Mouse (Mus musculus): ENCODE measurements at regions not wholly inside any gene's neighbourhood (a gene's known extent, or its start where the extent isn't known, plus 50 kb on each side); places are given as distances from the start of the nearest gene placed in this dataset.

DNA sequence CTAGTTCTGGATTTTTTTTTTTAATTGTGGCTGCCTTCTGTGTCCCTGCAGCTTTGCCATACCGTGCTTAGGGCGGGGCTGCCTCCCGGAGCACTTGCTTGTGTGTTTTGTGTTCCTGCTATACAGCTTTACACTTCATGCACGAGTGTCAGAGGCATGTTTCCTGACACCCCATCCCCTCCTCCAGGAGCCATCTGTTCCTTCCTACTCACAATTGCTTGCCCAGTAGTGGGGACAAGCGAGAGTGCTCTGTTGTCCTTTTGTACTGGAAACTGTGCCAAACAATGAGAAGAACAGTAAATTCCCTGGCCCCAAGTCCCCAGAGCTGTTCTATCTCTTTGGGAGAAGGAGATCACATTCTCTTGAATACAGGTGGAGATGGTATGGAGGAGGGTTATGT, 53.5 kb downstream of the Csf2 start:
- peak; percentile 37 for DNase-seq
- intact Hi-C loops (cut with DNase I), result no loop called here

DNA sequence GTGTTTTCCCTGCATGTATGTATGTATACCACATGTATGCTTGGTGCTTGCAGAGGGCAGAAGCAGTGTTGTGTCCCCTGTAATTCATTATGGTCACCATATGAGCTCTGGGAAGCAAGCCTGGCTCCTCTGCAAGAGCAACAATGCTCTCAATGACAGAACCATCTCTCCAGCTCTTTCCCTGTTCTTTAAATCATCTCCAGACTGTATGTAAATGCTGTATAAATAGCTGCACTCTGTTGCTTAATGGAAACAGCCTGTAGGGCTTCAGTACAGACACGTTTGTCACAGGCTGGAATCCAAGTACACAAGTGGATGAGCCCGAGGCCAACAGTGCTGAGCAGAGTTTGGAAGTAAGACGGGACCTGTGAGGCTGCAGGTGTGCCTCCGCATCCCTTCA, 54.7 kb downstream of the Csf2 start:
- no peak for DNase-seq
- intact Hi-C loops (cut with DNase I), result no loop called here

DNA sequence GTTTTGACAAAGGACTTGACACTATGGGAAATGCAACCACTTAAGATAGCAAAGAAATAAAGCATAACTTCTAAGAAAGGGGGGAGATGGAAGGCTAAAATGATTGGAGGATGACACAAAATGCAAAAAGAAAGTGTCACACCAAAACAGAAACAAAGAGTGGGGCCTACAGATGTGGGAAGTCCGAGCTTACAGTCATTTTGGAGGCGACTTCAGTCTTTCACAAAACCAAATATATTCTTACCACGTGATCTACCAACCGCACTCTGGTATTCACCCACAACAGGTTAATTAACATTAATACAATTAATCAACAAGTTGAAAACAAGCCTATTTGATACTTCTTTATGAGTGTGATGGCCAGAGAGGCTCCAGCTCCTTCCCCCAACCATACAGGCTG, 57.2 kb downstream of the Csf2 start:
- DNase-seq, result no peak
- intact Hi-C loops (cut with DNase I), result no loop called here

DNA sequence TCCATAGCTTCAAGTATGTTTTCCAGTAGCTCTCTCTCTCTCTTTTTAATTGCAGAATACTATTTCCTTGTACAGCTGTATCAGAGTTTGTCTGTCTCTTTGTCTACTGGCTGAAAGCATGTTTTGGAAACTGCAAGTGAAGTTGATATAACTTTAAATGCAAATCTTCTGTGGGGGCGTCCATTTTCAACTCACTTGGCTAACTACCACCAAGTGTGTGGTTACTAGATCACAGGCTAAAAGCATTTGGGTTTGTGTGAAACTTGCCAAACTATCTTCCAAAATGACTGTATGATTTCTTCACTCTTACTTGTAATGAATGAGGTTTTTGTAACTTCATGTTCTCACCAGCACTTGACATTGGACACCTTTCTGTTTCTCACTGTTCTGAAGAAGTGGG, 61.6 kb downstream of the Csf2 start:
- no peak for DNase-seq
- intact Hi-C loops (cut with DNase I), result no loop called here

DNA sequence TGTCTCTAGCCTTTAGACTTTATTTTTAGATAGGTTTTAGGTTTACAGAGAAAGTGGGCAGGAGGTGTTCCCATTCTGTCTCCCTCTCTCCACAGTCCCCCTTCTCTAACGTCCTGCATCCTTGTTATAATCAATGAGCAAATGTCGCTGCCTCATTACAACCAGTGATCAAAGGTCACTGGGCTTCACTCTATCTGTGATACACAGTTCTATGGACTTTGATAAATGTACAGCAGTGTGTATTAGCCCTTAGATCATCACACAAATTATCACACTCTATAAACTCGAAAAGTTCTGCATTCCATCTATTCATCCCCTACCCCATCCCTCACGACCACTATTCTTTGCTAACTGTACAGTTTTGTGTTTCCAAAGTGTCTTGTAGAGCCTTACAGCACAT, 62.1 kb downstream of the Csf2 start:
- intact Hi-C loops (cut with DNase I), result no loop called here
- no peak for DNase-seq

DNA sequence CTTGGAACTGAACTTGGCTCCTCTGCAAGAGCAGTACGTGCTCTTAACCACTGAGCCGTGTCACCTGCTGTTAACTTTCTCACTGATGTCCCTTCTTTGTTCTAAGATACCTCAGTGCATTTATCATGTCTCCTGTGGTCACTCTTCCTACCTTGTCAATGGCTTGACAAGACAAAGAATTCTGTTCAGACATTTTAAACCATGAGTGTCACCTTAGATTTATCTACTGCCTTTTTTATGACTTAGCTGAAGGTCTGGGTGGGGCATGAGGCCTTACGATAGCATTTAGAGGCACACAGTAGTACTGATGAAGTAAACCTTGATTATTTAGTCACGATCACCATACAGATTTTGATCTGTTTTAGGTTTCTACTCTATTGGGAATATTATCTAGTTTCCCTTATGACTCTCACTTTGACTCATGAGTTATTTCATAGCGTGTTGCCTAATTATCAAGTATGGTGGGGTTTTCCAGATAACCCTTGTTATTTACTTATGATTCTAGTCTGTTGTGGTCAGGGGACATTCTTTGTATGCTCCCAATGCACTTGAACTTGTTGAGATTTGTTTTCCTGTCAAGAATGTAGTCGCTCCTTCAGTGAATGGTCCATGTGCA, 63.6 kb downstream of the Csf2 start:
- DNase-seq, result no peak
- intact Hi-C loops (cut with DNase I), result no loop called here

DNA sequence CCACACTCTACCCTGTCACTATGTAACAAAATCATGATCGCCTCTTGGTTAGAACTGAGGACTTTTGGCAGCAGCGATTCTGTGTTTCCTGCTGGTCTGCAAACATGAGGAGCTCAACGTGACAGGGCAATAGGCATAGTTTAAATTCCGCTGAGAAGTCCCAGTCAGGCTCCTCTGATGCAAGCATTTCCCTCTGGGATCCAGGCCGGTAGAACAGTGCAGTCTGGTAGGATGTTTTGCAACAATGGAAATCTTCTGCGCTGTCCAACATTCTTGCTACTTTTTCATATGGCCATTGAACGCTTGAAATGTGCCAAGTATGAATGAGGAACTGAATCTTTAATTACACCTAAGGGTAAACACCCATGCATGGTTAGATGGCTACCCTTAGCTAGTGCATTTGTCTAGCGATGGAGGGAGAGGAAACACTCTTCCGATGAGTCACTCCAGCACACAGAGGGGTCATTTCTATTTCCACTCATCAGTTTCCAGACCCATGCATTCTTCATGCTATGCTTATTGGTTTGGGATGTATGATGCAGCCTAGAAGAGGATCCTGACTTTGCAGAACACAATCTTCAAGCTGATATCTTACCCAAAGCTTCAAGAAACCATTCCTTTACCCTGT, 67.7 kb downstream of the Csf2 start:
- no peak for DNase-seq
- intact Hi-C loops (cut with DNase I), result no loop called here

All from left cerebral cortex, postnatal 4 days (tissue).